Mouse (Mus musculus) liver, embryonic 14.5 days (tissue): ENCODE results near the gene Gse1. TPM values are rescaled to one million over a fixed set of nuclear protein-coding genes. Genes with fewer than 3 reads are reported as not detected.

Experiments used
- ATAC-seq: fragments of 200-750 bp; cut with Nextera tagmentation; 2 replicates; pipeline ENCODE4 v1.8.0; 2017; ENCODE audit warnings: moderate number of reproducible peaks, mild to moderate bottlenecking, moderate library complexity; ENCODE audit not compliant: insufficient read depth
- DNase-seq, 3 experiments: peaks; one replicate each; pipeline ENCODE4 v3.0.0-alpha.2; 2012 to 2013; ENCODE audit warnings: low read depth in 3 of 3, low spot score in 3 of 3
- H3K27ac ChIP-seq: fragments of 300-500 bp; sonication (generic); 2 replicates; pipeline ENCODE4 v1.5.1; 2014; ENCODE audit warnings: moderate library complexity, mild to moderate bottlenecking, control low read depth, inconsistent platforms
- H3K27me3 ChIP-seq: fragments of 300-500 bp; sonication (generic); 2 replicates; pipeline ENCODE4 v1.6.1; 2014; ENCODE audit warnings: mild to moderate bottlenecking, low read length, moderate library complexity; ENCODE audit not compliant: control insufficient read depth, insufficient read depth
- H3K36me3 ChIP-seq: fragments of 300-500 bp; sonication (generic); replicated peaks from 2 replicates; pipeline ENCODE4 v1.6.1; 2014; ENCODE audit warnings: low read depth; ENCODE audit not compliant: control insufficient read depth, insufficient read depth
- H3K4me1 ChIP-seq, 2 experiments: fragments of 200-500 bp in 1 of 2; fragments of 300-500 bp in 1 of 2; sonication (generic) in 1 of 2; replicated peaks; 2 replicates each; pipeline ENCODE4 v1.6.1; 2012 to 2014; ENCODE audit warnings: antibody characterized with exemption in 1 of 2, inconsistent platforms in 1 of 2, low read length in 1 of 2; ENCODE audit not compliant: control insufficient read depth in 2 of 2, insufficient read depth in 2 of 2
- H3K4me2 ChIP-seq: fragments of 300-500 bp; sonication (generic); 2 replicates; pipeline ENCODE4 v1.6.1; 2014; ENCODE audit warnings: low read depth, mild to moderate bottlenecking, control low read depth, moderate library complexity
- H3K4me3 ChIP-seq, 2 experiments: fragments of 200-500 bp in 1 of 2; fragments of 300-500 bp in 1 of 2; sonication (generic) in 1 of 2; 2 replicates each; pipeline ENCODE4 v1.5.1; 2012 to 2014; ENCODE audit warnings: low read depth in 2 of 2, low read length in 2 of 2, mild to moderate bottlenecking in 2 of 2, control low read depth in 1 of 2, inconsistent platforms in 1 of 2, moderate library complexity in 1 of 2; ENCODE audit not compliant: insufficient read depth in 1 of 2
- H3K9ac ChIP-seq: fragments of 300-500 bp; sonication (generic); replicated peaks from 2 replicates; pipeline ENCODE4 v1.6.1; 2014; ENCODE audit warnings: mild to moderate bottlenecking, control low read depth, moderate library complexity
- H3K9me3 ChIP-seq: fragments of 300-500 bp; sonication (generic); 2 replicates; pipeline ENCODE4 v1.6.1; 2016; ENCODE audit warnings: low read length, mixed read lengths; ENCODE audit not compliant: control insufficient read depth
- CTCF ChIP-seq: IDR thresholded peaks from 2 replicates; pipeline ENCODE4 v1.5.1; 2016; ENCODE audit warnings: antibody characterized with exemption, low read depth, control low read depth
- EP300 ChIP-seq: IDR thresholded peaks from 2 replicates; pipeline ENCODE4 v1.6.1; 2016; ENCODE audit warnings: antibody characterized with exemption, low read depth
- WGBS: fragments of 180-500 bp; shearing (Covaris S2); extraction: QIAGEN DNeasy Blood & Tissue Kit; methylation state at CpG from one replicate; pipeline ENCODE4 v1.1.7; 2014; ENCODE audit not compliant: insufficient replicate concordance; 5-methylcytosine and 5-hydroxymethylcytosine counted together
- polyA plus RNA-seq, 2 experiments: library from polyadenylated mRNA; depleted of rRNA in 1 of 2; stranded (reverse) in 1 of 2; unstranded in 1 of 2; fragments of >200 nt; fragmentation: Nextera tagmentation in 1 of 2; extraction: Ambion mirVana in 1 of 2; gene quantifications; 2 replicates each; pipeline versions ENCODE4 v1.2.1 to v1.2.3; 2012 to 2014

Gse1 gene
- polyA plus RNA-seq, 2 experiments: 11.4 to 14.9 TPM

GRCm38 (mm10) chr8:120558162-120558561 is 329.9 kb downstream of the Gse1 start:
- TF ChIP-seq EP300 (no peak), CTCF (no peak)
- Histone ChIP-seq H3K4me3 (no peak overlapping the region), H3K4me2 (no peak overlapping the region), H3K27me3 (no peaks in the 10 kb centered on the region), H3K36me3 (peaks cover 62% of the 10 kb centered on the region), H3K9me3 (no peaks in the 10 kb centered on the region), H3K4me1 (peaks cover 4 to 8% of the 10 kb centered on the region in 2 experiments; a peak in 3 of 4 replicates), H3K27ac (no peak overlapping the region), H3K9ac (no peak overlapping the region)
- 76% methylated on average over 4 of the region's 4 CpGs for WGBS
- DNase-seq: no peak
- ATAC-seq: no peak

- 79% methylated on average over 11 of the region's 11 CpGs for WGBS
- Histone ChIP-seq H3K27ac (no peak overlapping the region), H3K4me2 (no peak overlapping the region), H3K9ac (no peak overlapping the region), H3K4me3 (no peak overlapping the region), H3K36me3 (peaks cover 60% of the 10 kb centered on the region), H3K9me3 (no peaks in the 10 kb centered on the region), H3K27me3 (no peaks in the 10 kb centered on the region), H3K4me1 (peaks cover 4 to 11% of the 10 kb centered on the region in 2 experiments; a peak in 3 of 4 replicates)
- TF ChIP-seq CTCF (no peak), EP300 (no peak)
- DNase-seq (no peak), ATAC-seq (no peak)
Observed at GRCm38 (mm10) chr8:120559654-120560053, 331.4 kb downstream of the Gse1 start.

GRCm38 (mm10) chr8:120560535-120560934 is 332.3 kb downstream of the Gse1 start:
- peaks cover 2 to 11% of the 10 kb centered on the region in 2 experiments; a peak in 3 of 4 replicates for H3K4me1 ChIP-seq
- no peak overlapping the region for H3K4me2 ChIP-seq
- no peak overlapping the region for H3K4me3 ChIP-seq
- WGBS: 75% methylated on average over 5 of the region's 5 CpGs
- TF ChIP-seq CTCF (no peak), EP300 (no peak)
- no peak overlapping the region for H3K9ac ChIP-seq
- no peak for DNase-seq
- no peak for ATAC-seq
- H3K27ac ChIP-seq: no peak overlapping the region
- H3K36me3 ChIP-seq: peaks cover 58% of the 10 kb centered on the region
- no peaks in the 10 kb centered on the region for H3K27me3 ChIP-seq
- no peaks in the 10 kb centered on the region for H3K9me3 ChIP-seq

- no peaks in the 10 kb centered on the region for H3K9me3 ChIP-seq
- H3K4me2 ChIP-seq: no peak overlapping the region
- no peaks in the 10 kb centered on the region for H3K27me3 ChIP-seq
- peaks cover 65% of the 10 kb centered on the region for H3K36me3 ChIP-seq
- peaks cover 0 to 3% of the 10 kb centered on the region in 2 experiments; a peak in 1 of 4 replicates for H3K4me1 ChIP-seq
- TF ChIP-seq EP300 (no peak), CTCF (peak; percentile 77)
- WGBS: 77% methylated on average over 22 of the region's 22 CpGs
- no peak for ATAC-seq
- H3K27ac ChIP-seq: no peak overlapping the region
- H3K4me3 ChIP-seq: no peak overlapping the region
- no peak overlapping the region for H3K9ac ChIP-seq
- no peak for DNase-seq
Observed at GRCm38 (mm10) chr8:120561539-120562435, 333.5 kb downstream of the Gse1 start.

DNA sequence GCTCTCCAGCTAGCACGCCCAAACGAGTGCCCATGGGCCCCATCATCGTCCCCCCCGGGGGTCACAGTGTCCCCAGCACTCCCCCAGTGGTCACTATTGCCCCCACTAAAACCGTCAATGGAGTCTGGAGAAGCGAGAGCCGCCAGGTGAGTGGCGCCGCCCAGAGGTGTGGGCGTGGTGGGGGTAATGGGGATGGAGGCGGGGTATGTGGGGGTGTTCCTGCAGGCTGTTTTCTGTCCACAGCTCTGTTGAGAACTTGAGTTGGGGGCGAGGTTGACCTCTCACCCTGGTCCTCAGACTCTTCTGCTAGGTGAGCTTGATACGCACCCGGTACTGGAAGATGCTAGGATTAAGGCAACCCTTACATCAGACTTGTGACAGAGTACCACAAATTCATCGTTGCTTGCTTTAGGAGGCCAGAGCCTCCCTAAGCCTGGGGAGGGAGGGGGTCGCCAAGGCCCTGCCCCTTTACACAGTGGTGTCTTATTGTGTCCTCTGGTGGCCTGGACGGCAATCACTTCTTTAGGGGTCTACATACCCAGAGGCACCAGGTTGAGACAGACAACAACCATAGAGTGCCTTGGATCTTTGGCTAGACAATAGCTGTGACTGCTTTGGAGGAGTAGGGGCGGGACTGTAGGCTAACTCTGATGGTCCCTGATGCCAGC is 334.6 kb downstream of the Gse1 start:
- no peaks in the 10 kb centered on the region for H3K27me3 ChIP-seq
- H3K9me3 ChIP-seq: no peaks in the 10 kb centered on the region
- H3K4me1 ChIP-seq: peaks cover 0 to 3% of the 10 kb centered on the region in 2 experiments; a peak in 1 of 4 replicates
- no peak overlapping the region for H3K9ac ChIP-seq
- DNase-seq (no peak), ATAC-seq (no peak)
- 85% methylated on average over 18 of the region's 18 CpGs for WGBS
- no peak overlapping the region for H3K4me3 ChIP-seq
- TF ChIP-seq CTCF: no peak
- TF ChIP-seq EP300: no peak
- H3K36me3 ChIP-seq: peaks cover 69% of the 10 kb centered on the region
- H3K4me2 ChIP-seq: no peak overlapping the region
- H3K27ac ChIP-seq: no peak overlapping the region
